Mouse (Mus musculus): ENCODE results near the gene Fam162a. TPM values are rescaled to one million over a fixed set of nuclear protein-coding genes. Genes with fewer than 3 reads are reported as not detected.

Fam162a gene
- polyA plus RNA-seq, 2 experiments: 76.4 to 221 TPM

GRCm38 (mm10) chr16:36057933-36058475, 13.4 kb downstream of the Fam162a start:
- H3K4me2 ChIP-seq (ENCODE audit: low read depth): no peak overlapping the region
- TF ChIP-seq EP300 (IDR thresholded peaks at IDR 0.05; ENCODE audit: low read depth) (no peak), CTCF (IDR thresholded peaks at IDR 0.05; ENCODE audit: low read depth) (no peak)
- H3K36me3 ChIP-seq (replicated peaks; ENCODE audit: control insufficient read depth, insufficient read depth, low read depth): no peaks in the 10 kb centered on the region; the same call in 1 of the 2 replicates
- DNase-seq (ENCODE audit: low read depth in 3 of 3, low spot score in 3 of 3): no peak
- H3K4me1 ChIP-seq (replicated peaks; ENCODE audit: control insufficient read depth in 2 of 2, insufficient read depth in 2 of 2, low read length in 1 of 2): peaks cover 3 to 13% of the 10 kb centered on the region in 2 experiments; a peak in 3 of 4 replicates
- WGBS (ENCODE audit: insufficient replicate concordance): 56% methylated on average over 8 of the region's 8 CpGs
- no peak for ATAC-seq (ENCODE audit: insufficient read depth)
- H3K27ac ChIP-seq: no peak overlapping the region
- H3K27me3 ChIP-seq (ENCODE audit: control insufficient read depth, insufficient read depth, low read length): no peaks in the 10 kb centered on the region
- no peak overlapping the region for H3K9ac ChIP-seq (replicated peaks)
- no peak overlapping the region for H3K4me3 ChIP-seq (ENCODE audit: insufficient read depth in 1 of 2, low read depth in 2 of 2, low read length in 2 of 2)
- H3K9me3 ChIP-seq (ENCODE audit: control insufficient read depth, low read length): no peaks in the 10 kb centered on the region

GRCm38 (mm10) chr16:36056416-36056815, 15.0 kb downstream of the Fam162a start:
- TF ChIP-seq EP300 (IDR thresholded peaks at IDR 0.05; ENCODE audit: low read depth): no peak
- TF ChIP-seq CTCF (IDR thresholded peaks at IDR 0.05; ENCODE audit: low read depth): no peak
- no peak overlapping the region for H3K4me2 ChIP-seq (ENCODE audit: low read depth)
- ATAC-seq (ENCODE audit: insufficient read depth): no peak
- 80% methylated on average over 11 of the region's 11 CpGs for WGBS (ENCODE audit: insufficient replicate concordance)
- no peak for DNase-seq (ENCODE audit: low read depth in 3 of 3, low spot score in 3 of 3)
- peaks cover 3 to 5% of the 10 kb centered on the region in 2 experiments; a peak in 2 of 4 replicates for H3K4me1 ChIP-seq (replicated peaks; ENCODE audit: control insufficient read depth in 2 of 2, insufficient read depth in 2 of 2, low read length in 1 of 2)
- no peak overlapping the region for H3K27ac ChIP-seq
- no peak overlapping the region for H3K9ac ChIP-seq (replicated peaks)
- no peaks in the 10 kb centered on the region for H3K27me3 ChIP-seq (ENCODE audit: control insufficient read depth, insufficient read depth, low read length)
- H3K4me3 ChIP-seq (ENCODE audit: insufficient read depth in 1 of 2, low read depth in 2 of 2, low read length in 2 of 2): no peak overlapping the region
- H3K9me3 ChIP-seq (ENCODE audit: control insufficient read depth, low read length): no peaks in the 10 kb centered on the region
- peaks cover 10% of the 10 kb centered on the region for H3K36me3 ChIP-seq (replicated peaks; ENCODE audit: control insufficient read depth, insufficient read depth, low read depth)

GRCm38 (mm10) chr16:36054920-36055319, 16.5 kb downstream of the Fam162a start:
- H3K9me3 ChIP-seq (ENCODE audit: control insufficient read depth, low read length): no peaks in the 10 kb centered on the region
- no peak overlapping the region for H3K27ac ChIP-seq
- peaks cover 17% of the 10 kb centered on the region for H3K36me3 ChIP-seq (replicated peaks; ENCODE audit: control insufficient read depth, insufficient read depth, low read depth)
- TF ChIP-seq EP300 (IDR thresholded peaks at IDR 0.05; ENCODE audit: low read depth) (no peak), CTCF (IDR thresholded peaks at IDR 0.05; ENCODE audit: low read depth) (no peak)
- ATAC-seq (ENCODE audit: insufficient read depth) (no peak), DNase-seq (ENCODE audit: low read depth in 3 of 3, low spot score in 3 of 3) (no peak)
- no peak overlapping the region for H3K4me2 ChIP-seq (ENCODE audit: low read depth)
- WGBS (ENCODE audit: insufficient replicate concordance): 84% methylated on average over 8 of the region's 8 CpGs
- H3K4me1 ChIP-seq (replicated peaks; ENCODE audit: control insufficient read depth in 2 of 2, insufficient read depth in 2 of 2, low read length in 1 of 2): peaks cover 3% of the 10 kb centered on the region in 2 experiments; a peak in 1 of 4 replicates
- H3K9ac ChIP-seq (replicated peaks): no peak overlapping the region
- no peaks in the 10 kb centered on the region for H3K27me3 ChIP-seq (ENCODE audit: control insufficient read depth, insufficient read depth, low read length)
- no peak overlapping the region for H3K4me3 ChIP-seq (ENCODE audit: insufficient read depth in 1 of 2, low read depth in 2 of 2, low read length in 2 of 2)

- no peak for DNase-seq (ENCODE audit: low read depth in 3 of 3, low spot score in 3 of 3)
- TF ChIP-seq EP300 (IDR thresholded peaks at IDR 0.05; ENCODE audit: low read depth) (no peak), CTCF (IDR thresholded peaks at IDR 0.05; ENCODE audit: low read depth) (no peak)
- Histone ChIP-seq H3K4me3 (ENCODE audit: insufficient read depth in 1 of 2, low read depth in 2 of 2, low read length in 2 of 2) (no peak overlapping the region), H3K27me3 (ENCODE audit: control insufficient read depth, insufficient read depth, low read length) (no peaks in the 10 kb centered on the region), H3K9me3 (ENCODE audit: control insufficient read depth, low read length) (no peaks in the 10 kb centered on the region), H3K36me3 (replicated peaks; ENCODE audit: control insufficient read depth, insufficient read depth, low read depth) (peaks cover 22% of the 10 kb centered on the region), H3K4me2 (ENCODE audit: low read depth) (no peak overlapping the region), H3K27ac (no peak overlapping the region), H3K9ac (replicated peaks) (no peak overlapping the region), H3K4me1 (replicated peaks; ENCODE audit: control insufficient read depth in 2 of 2, insufficient read depth in 2 of 2, low read length in 1 of 2) (0 out of 4 replicates have a peak, but pooled peaks cover under 1 to 1% of the 10 kb centered on the region in 2 experiments)
- WGBS (ENCODE audit: insufficient replicate concordance): 64% methylated on average over 6 of the region's 6 CpGs
- no peak for ATAC-seq (ENCODE audit: insufficient read depth)
Measured at GRCm38 (mm10) chr16:36053524-36054275, 17.7 kb downstream of the Fam162a start.

- H3K9ac ChIP-seq (replicated peaks): no peak overlapping the region
- peaks cover 30% of the 10 kb centered on the region for H3K36me3 ChIP-seq (replicated peaks; ENCODE audit: control insufficient read depth, insufficient read depth, low read depth)
- no peak for TF ChIP-seq EP300 (IDR thresholded peaks at IDR 0.05; ENCODE audit: low read depth)
- no peaks in the 10 kb centered on the region for H3K4me1 ChIP-seq (replicated peaks; ENCODE audit: control insufficient read depth in 2 of 2, insufficient read depth in 2 of 2, low read length in 1 of 2)
- H3K9me3 ChIP-seq (ENCODE audit: control insufficient read depth, low read length): no peaks in the 10 kb centered on the region
- H3K4me2 ChIP-seq (ENCODE audit: low read depth): no peak overlapping the region
- 74% methylated on average over 6 of the region's 6 CpGs for WGBS (ENCODE audit: insufficient replicate concordance)
- H3K4me3 ChIP-seq (ENCODE audit: insufficient read depth in 1 of 2, low read depth in 2 of 2, low read length in 2 of 2): no peak overlapping the region
- no peak overlapping the region for H3K27ac ChIP-seq
- DNase-seq (ENCODE audit: low read depth in 3 of 3, low spot score in 3 of 3) (no peak), ATAC-seq (ENCODE audit: insufficient read depth) (no peak)
- no peaks in the 10 kb centered on the region for H3K27me3 ChIP-seq (ENCODE audit: control insufficient read depth, insufficient read depth, low read length)
Measured at GRCm38 (mm10) chr16:36051491-36051890, 19.9 kb downstream of the Fam162a start.
